Mouse (Mus musculus) heart, postnatal 4 days (tissue): Measurements from ENCODE around the gene Mroh3. TPM values are rescaled to one million over a fixed set of nuclear protein-coding genes. Genes with fewer than 3 reads are reported as not detected.
A peak's percentile ranks its signal among the peaks of the same experiment; 100 is the strongest.

Experiments used
- DNase-seq: peaks from one replicate; pipeline ENCODE4 v3.0.0; 2021
- total RNA-seq, 2 experiments: library from RNA; stranded (reverse); gene quantifications; 2 replicates each; pipeline ENCODE4 v1.2.3; 2021

Gene Mroh3
- total RNA-seq, 2 experiments from 2014 or later: not detected

DNA sequence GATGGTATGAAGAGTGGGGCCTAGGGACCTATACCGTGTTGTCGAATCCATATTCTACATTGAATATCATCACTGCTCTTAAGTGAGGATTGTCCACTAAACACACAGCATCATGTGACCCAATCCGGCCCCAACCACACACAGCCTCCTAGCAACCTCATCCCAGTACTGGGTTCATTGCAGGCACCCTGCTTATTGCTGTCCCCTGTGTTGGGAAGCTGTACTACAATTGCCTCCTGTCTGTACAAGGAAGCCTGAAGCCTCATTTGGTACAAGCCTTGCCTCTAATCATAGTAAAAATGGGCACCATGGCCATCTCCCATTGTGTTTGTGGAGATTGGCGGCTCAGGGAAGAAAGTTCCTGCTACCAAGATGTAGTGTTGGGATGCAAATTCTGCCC is 56.3 kb downstream of the Mroh3 start:
- no peak for DNase-seq

DNA sequence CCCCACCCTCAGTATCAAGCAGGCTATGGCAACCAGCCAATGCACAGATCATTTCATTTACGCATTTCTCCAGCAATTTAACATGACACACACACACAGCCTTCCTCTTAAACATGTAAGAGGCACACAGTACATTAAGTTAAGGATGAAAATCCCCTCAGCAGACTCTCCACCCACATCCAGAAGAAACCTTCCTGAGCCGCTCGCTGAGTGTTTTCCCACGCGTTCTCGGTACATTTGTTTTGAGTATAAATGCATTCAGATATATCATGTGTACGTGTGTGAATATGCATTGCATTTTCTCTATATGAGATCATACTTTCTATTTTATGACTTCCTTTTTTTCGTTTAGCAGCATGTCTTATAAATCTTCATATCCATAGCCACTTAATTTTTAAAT is 61.3 kb downstream of the Mroh3 start:
- no peak for DNase-seq

DNA sequence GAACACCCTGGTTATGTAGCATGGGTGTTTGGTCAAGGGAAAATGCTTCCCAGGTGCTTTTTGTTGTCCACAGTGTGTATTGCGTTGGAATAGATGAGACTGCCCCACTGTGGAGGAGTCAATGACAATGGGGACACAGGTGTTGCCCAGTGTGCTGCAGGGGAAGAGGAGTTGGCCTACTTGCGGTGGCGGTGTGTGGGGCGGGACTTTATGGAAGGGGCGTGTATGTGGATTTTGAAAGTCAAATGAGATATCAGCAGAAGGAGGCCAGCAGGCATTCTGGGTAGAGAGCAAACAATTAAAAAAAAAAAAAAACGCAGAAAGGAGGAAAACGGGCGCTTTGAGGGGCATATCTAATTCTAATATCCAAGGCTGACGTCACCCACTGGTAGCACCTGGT is 62.9 kb downstream of the Mroh3 start:
- DNase-seq: no peak

DNA sequence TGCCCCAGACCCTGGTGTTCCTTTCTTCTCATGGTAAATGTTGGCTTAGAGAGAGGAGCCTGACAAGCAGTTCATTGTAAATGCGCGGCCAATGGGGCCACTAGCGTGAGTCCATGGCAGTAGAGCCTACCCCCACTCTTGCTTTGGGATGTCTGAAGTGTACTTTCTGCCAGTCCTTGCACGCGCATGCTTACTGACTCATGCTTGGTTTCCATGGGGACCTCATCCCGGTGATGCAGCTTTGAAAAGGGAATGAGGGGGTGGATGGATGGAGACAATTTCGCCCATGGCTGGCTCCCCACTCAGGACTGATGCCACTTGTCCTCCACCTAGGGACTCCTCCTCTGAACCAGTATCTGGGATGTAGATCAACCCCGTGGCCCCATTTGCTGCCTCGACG is 69.1 kb downstream of the Mroh3 start:
- no peak for DNase-seq

DNA sequence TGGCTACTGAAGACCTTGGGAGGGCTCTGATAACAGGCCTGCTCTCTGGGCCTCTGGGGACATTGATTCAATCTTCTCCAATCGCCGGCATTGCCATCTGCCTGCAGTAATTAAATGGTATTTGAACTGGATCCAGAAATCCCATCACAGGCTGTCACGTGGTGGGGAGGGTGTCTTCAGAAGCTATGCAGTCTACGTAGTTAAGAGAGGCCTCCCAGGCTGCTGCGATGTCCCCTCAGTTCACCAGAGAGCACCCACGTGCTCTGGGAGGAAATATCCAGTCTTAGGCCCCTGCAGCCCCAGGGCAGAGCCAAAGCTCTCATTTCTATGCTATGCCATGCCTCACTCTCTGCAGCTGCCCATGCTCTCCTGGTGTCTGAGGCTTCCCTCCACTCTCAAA is 70.3 kb downstream of the Mroh3 start:
- no peak for DNase-seq

DNA sequence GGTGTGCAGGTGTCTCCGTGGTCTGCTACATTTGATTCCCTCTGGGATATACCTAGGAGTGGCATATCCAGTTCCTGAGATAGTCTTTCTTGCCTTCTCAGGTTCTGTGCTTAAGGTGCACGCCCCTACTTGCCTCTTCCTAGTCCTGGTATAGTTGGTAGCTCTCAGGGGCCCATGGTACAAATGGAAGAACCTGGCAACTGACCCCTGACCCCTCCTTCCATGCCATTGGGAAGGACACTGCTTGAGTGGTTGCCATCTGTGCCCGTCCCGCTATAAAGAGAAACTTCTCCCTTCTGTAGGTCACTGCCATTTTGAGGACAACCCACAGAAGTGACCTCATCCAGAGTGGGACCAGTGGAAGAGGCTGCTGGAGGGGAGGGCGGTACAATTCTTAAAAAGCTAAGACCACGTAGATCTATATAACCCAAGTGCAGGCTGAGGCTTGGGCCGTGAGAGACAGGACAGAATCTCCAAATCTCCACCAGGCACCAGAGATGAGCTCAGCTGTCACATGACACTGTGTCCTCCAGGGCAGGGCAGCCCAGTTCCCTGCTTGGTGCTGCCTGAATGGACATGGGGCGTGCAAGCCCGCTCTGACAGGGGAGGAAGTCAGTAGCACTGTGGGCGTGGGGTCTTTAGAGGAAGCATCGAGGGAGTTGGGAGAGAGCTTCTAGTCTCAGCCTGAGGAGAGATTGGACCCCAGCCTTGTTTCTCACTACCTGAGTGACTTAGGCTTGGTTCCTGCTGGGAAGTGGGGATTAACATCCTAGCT is 71.3 kb downstream of the Mroh3 start:
- DNase-seq: no peak

DNA sequence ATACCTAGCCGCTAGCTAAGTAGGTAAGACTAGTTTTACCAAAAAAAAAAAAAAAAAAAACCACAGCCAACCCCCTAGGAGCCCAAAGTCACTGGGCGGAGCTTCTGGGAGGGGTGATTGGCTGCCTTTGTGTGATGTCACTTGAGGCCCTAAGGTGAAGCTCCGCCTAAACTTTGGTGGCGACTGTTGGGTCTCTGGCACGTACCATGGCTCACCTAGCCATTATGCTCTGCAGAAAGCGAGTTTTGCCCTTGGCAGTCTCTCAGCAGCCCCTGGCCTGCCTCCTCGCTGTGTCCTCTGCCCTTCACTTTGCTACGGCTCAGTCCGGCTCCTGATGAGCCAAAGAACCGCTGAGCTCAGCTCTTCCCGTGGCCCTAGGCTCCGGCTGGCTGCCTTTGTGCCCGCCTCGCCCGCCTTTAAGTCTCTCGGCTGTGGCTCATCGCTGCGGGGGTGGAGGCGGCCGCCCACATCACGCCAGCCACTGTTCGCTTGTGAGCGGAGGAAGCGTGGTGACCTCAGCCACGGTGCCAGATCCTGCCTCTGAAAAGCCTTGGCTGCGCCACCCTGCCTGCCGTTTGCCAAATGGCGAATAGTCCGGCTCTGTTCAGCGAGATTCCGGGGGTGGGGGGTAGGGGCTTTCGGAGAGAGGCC is 72.5 kb downstream of the Mroh3 start:
- peak; percentile 65 for DNase-seq

DNA sequence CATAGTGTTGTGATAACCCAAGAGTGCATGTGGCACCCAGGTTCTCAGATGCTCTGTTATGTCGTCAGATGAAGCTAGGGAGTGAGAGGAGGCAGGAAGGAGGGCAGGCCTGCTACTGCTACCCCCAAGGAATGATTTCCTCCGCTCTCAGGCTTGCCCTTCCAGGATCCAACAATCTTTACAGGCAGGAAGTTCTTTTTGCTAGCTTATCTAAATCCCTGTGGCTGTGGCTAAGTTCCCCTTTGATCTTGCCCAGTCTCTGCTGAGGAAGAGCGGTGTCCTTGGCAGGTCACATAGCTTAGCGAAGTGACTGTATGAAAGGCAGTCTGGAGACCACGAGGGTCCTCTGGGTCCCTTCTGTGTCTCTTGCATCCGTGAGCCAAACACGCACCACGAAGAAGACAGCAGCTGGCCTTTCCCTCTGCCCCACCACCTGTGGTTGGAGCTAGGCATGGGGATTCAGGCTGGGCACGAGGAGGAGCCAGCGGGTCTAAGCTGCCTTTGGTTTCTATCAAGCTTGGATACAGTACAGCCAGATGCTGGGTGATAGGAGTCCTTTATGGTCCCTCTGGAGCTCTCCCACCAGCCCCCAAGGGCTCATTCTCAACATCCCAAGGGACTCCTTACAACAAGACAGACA is 74.3 kb downstream of the Mroh3 start:
- DNase-seq: no peak

DNA sequence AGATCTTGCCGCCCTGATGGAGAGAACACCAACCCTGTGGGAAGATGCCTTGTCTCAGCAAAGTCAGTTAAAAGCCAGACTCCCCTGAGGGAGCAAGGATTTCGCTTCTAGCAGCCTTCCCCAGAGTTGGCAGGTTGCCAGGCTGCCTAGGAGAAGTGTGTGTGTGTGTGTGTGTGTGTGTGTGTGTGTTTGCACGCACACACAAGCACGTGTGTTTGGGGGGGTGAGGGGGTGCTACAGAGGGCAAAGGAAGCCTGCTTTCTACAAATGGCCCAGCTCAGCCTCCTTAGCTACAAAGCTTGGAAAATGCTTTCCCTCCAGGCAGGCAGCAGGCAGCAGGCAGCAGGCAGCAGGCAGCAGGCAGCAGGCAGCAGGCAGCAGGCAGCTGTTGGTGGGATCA is 75.1 kb downstream of the Mroh3 start:
- DNase-seq: peak; percentile 69

DNA sequence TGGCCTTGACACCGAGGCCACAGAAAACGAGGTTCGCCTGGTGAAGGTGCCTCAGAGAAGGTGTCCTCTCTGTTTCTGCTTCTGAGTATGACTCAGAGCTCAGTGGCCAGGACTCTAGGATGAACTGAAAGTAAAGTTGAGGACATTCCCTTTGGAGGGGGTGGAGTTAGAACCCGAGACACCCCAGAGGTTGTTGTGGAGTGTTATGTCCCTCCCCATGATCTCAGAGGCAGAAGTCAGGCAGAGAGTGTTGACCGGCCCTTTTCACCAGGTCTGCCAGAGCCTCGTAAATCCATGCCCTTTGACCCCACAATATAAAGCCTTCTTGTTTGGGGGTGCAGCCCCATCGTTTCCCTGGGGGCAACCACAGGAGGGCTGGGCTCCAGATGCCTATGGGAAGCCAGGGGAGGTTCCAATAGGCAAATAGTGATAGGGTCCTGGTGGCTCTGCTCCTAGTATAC is 75.5 kb downstream of the Mroh3 start:
- no peak for DNase-seq

DNA sequence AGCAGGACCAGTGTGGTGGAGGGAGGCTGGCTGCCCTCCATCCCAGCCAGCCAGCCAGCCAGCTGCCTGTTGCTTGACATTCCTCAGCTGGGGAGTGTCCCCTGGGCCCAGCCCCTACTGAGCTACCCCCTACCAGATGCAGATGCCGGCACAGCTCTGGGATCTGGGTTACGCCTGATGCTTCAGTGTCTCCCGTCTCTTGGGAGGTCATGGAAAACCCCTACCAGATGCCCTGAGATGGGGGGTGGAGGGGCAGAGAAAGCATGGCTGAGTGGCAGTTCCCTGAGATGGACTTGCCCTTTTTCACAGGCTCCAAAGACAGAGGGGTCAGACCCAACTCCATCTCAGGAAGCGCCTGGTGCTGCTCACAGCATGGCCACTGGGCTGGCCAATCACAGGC is 76.1 kb downstream of the Mroh3 start:
- peak; percentile 35 for DNase-seq

DNA sequence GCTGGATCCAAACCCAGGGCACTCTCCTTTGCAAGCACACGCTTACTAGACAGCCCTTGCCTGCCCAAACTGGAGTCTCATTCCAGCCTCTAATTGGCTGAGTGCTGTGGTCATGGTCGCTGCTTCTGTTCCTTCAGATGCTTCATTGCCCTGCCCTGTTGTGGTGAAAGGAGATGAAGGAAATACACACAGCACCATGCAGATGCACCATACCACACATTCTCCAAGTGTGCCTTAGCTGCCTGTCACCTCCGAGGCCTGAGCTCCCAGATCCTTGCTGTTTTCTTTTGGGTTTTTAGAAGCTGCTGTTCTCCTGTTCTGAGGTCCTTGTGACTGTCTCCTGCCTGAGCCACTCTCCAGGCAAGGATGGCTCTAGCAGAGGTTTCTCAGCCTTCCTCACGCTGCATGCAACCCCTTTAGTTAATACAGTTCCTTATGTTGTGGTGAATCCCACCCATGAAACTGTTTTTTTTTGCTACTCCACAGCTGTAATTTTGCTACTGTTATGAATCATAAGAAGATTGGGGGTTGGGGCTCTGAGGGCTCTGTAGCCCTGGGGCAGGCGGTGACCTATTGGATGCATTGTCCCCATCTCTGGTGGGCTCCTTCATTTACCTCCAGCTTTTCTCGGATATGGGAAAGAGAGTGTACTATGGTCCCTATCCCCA is 76.7 kb downstream of the Mroh3 start:
- DNase-seq: no peak

DNA sequence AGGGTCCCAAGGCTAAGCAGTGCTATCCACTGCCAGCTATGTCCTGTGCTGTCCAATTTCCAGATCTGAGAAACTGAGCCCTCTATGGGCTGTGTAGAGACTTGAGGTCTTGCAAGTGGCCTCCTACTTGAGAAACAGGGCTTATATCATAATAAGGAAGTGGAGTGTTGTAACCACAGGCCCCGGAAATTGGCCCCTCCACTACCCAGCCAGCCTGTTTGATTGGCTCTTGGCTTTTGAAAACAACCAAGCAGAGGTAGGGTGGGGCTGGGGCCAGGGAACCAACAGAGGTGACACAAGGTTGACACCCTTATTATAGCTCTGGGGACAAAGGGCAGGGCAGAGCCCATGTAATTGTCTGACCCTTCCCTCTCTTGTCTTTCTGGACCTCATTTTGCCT is 77.6 kb downstream of the Mroh3 start:
- no peak for DNase-seq

DNA sequence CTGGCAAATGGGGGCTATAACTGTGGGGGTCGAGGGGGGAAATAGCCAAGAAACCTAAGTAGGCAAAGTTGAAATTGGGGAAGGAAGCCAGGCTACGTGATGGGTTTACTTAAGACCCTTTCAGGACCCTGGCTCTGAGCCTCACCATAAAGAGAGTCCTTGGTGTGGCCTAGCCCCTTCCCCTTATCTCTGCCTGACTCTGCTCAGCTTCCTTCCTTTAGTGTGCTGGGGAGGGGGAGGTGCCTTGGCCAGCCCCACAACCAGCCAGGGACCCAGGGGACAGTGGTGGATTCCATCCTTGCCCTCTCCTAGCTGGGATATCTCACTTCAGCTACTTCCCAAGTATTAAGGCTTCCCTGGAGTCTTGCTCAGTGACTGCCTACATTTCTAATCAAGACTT is 78.1 kb downstream of the Mroh3 start:
- no peak for DNase-seq

DNA sequence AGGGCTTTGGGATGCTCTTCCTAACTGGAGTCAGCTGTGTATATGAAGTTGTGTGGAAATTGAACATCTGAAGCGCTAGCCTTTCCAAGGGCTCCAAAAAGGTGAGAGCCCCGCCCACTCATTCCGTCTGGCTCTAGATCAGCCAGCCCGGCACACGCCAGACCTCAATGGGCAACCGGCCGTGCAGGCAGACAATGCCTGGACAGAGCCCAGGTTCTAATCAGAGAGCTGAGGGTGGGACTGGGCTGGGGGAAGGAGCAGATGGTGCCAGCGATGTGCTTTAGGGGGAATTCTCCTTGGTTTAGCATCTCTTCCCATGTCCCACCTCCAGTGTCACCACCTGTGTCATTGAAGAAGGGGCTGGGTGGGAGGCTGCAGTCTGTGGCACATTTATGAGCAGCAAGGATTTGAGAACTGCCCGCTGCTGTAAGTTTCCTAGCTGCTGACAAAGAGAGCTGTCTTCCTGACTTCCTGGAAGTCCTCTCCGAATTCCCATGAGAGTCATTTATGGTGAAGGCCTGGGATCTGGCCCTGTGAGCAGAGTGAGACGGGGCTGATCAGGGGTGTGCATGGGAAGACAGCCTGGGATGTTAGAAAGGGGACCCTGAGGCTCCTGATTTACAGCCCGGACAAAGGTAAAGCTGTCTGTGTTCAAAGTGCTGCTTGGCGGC is 78.9 kb downstream of the Mroh3 start:
- DNase-seq: peak; percentile 36

DNA sequence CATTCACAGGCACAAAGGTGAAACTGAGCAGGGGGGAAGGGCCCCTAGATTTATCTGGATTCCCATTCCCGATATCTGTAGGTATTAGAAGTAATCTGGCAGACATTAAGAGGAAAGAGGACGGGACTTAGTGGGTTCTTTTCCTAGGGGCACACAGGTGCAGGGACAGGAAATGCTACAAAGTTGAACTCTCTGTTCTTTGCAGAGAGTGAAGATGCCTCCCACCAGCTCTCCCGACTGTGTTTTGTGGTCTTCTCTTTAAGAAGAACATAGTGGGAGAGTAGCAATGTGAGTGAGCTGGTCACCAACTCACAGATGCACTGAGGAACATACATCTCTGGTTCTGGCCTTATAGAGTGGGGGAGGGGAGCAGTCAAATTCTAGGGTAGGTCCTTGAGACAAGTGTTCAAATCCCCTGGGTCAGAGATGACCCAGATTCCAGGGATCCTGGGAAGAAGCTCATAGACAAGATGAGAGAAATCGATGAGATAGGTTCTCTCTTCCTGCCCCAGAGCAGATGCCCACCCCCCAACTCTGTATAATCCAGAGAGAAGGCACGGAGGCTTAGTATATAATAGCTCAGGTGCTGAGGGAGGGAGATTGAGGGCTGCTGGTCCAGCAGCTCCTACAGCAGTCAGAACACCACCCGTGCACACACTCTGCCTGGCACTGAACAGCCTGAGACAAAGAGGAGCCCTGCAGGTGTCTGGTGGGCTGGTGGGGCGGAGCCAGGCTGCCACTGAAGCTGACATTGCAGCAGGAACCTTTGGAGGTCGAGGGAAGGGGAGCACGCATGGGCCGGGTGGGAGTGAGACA is 80.0 kb downstream of the Mroh3 start:
- DNase-seq: no peak

Other genes with a start within 250 kb of the Mroh3 start
- gene Igfn1, start 206.5 kb downstream of the Mroh3 start, total RNA-seq: under 1 TPM in 1 of 2 experiments, not detected in 1; 0.14 TPM
- 10 to 100 TPM; 30.0 to 33.5 TPM for gene Tmem9, start 204.7 kb downstream of the Mroh3 start, total RNA-seq
- not detected for gene Ascl5, start 162.0 kb downstream of the Mroh3 start, total RNA-seq
- gene Cacna1s, start 160.1 kb downstream of the Mroh3 start, total RNA-seq: 1 to 10 TPM; 1.2 to 1.8 TPM
- 1 to 10 TPM; 1.7 to 2.3 TPM for gene Kif21b, start 81.4 kb downstream of the Mroh3 start, total RNA-seq
- not detected for gene Inava, start 21.4 kb upstream of the Mroh3 start, total RNA-seq
- not detected for gene Gpr25, start 48.0 kb upstream of the Mroh3 start, total RNA-seq
- 10 to 100 TPM; 33.4 to 34.0 TPM for gene Camsap2, start 133.3 kb upstream of the Mroh3 start, total RNA-seq
- 10 to 100 TPM; 11.9 TPM for gene Ddx59, start 202.4 kb upstream of the Mroh3 start, total RNA-seq